Comparison of ENCODE assay signal across 13 mouse cellular contexts in the genomic region with DNA sequence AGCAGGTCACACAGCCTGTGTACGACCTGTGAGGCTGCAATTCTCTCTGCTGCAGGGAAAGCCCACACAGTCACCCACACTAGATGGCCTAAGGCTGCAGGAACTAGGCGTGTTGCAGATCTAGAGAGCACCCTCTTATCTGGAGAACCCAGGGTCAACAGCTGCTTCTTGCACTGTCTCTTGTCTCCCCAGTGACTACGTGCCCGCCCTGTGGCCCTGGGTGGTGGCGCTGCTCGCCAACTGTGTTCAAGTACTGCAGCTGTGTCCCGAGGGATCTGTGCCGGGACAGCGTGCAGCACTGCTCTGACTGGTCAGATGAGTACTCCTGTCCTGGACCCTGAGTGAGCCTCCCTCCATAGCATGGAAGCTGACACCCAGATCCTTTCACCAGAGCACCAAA. TPM values are rescaled to one million over a fixed set of nuclear protein-coding genes. Genes with fewer than 3 reads are reported as not detected.
DNase-seq lines count a peak whose midpoint lies in the region; ATAC-seq lines count a peak whose summit lies in the region.
"Had no signal": no experiment of that assay in that cellular context is flagged by ENCODE, and none has a peak within 500 bp of the region (broad histone marks: within the 10 kb centered on the region; RNA-seq: fewer than 3 reads in every experiment).

No protein-coding gene starts in this region.

- H3K4me2 ChIP-seq in neural tube, embryonic 12.5 days (replicated peaks), result no peak overlapping the region
- H3K4me2 ChIP-seq in liver, embryonic 13.5 days, result peak overlapping the region; percentile 52
- H3K4me2 ChIP-seq in stomach, embryonic 16.5 days (ENCODE audit: low read depth, low read length), result no peak overlapping the region
- H3K4me2 ChIP-seq: limb, embryonic 13.5 days had no signal

- no peak overlapping the region for H3K27ac ChIP-seq in neural tube, embryonic 12.5 days
- peak overlapping the region; percentile 81 for H3K27ac ChIP-seq in liver, embryonic 13.5 days
- H3K27ac ChIP-seq in stomach, embryonic 16.5 days (ENCODE audit: low read length), result no peak overlapping the region
- H3K27ac ChIP-seq: hindbrain, postnatal 0 days; layer of hippocampus, adult 2 months; limb, embryonic 13.5 days had no signal

- no peaks in the 10 kb centered on the region for H3K36me3 ChIP-seq in neural tube, embryonic 12.5 days
- H3K36me3 ChIP-seq in liver, embryonic 13.5 days, result no peaks in the 10 kb centered on the region
- no peaks in the 10 kb centered on the region for H3K36me3 ChIP-seq in stomach, embryonic 16.5 days (ENCODE audit: control insufficient read depth, insufficient read depth, low read length)
- H3K36me3 ChIP-seq: limb, embryonic 13.5 days had no signal

- H3K27me3 ChIP-seq in neural tube, embryonic 12.5 days (replicated peaks), result no peaks in the 10 kb centered on the region
- H3K27me3 ChIP-seq in liver, embryonic 13.5 days, result no peaks in the 10 kb centered on the region
- no peaks in the 10 kb centered on the region for H3K27me3 ChIP-seq in stomach, embryonic 16.5 days (ENCODE audit: control insufficient read depth, insufficient read depth, low read length)
- H3K27me3 ChIP-seq: limb, embryonic 13.5 days had no signal

- WGBS in neural tube, embryonic 12.5 days, result 89% methylated on average over 9 of the region's 9 CpGs
- 19% methylated on average over 9 of the region's 9 CpGs for WGBS in liver, embryonic 13.5 days (ENCODE audit: insufficient replicate concordance)
- WGBS in stomach, embryonic 16.5 days, result 74% methylated on average over 9 of the region's 9 CpGs

- 0 out of 2 replicates have a peak, but pooled peaks have one; percentile 17 for ATAC-seq in neural tube, embryonic 12.5 days (ENCODE audit: low FRiP score, low read depth)
- ATAC-seq in liver, embryonic 13.5 days (ENCODE audit: low read depth), result peak; percentile 100
- peak; percentile 45; the same call in 1 of the 2 replicates for ATAC-seq in stomach, embryonic 16.5 days (ENCODE audit: insufficient read depth, low FRiP score)
- ATAC-seq: hindbrain, postnatal 0 days had no signal

- no peaks in the 10 kb centered on the region for H3K9me3 ChIP-seq in neural tube, embryonic 12.5 days
- H3K9me3 ChIP-seq in liver, embryonic 13.5 days (replicated peaks), result no peaks in the 10 kb centered on the region
- H3K9me3 ChIP-seq in stomach, embryonic 16.5 days (replicated peaks; ENCODE audit: control insufficient read depth, low read length), result no peaks in the 10 kb centered on the region
- H3K9me3 ChIP-seq: limb, embryonic 13.5 days had no signal

- H3K4me3 ChIP-seq in neural tube, embryonic 12.5 days, result no peak overlapping the region
- H3K4me3 ChIP-seq in liver, embryonic 13.5 days (replicated peaks), result peak overlapping the region; percentile 2; the same call in 1 of the 2 replicates
- H3K4me3 ChIP-seq in stomach, embryonic 16.5 days (replicated peaks; ENCODE audit: low read length), result no peak overlapping the region
- H3K4me3 ChIP-seq: layer of hippocampus, adult 2 months; limb, embryonic 13.5 days had no signal

- no peak overlapping the region for H3K9ac ChIP-seq in neural tube, embryonic 12.5 days
- H3K9ac ChIP-seq in liver, embryonic 13.5 days, result peak overlapping the region; percentile 60
- no peak overlapping the region for H3K9ac ChIP-seq in stomach, embryonic 16.5 days (ENCODE audit: low read length)
- H3K9ac ChIP-seq: limb, embryonic 13.5 days had no signal

- no peaks in the 10 kb centered on the region for H3K4me1 ChIP-seq in neural tube, embryonic 12.5 days
- peaks cover 51% of the 10 kb centered on the region for H3K4me1 ChIP-seq in liver, embryonic 13.5 days (replicated peaks)
- H3K4me1 ChIP-seq in stomach, embryonic 16.5 days (ENCODE audit: control insufficient read depth, insufficient read depth, low read length), result no peaks in the 10 kb centered on the region

- no peak for DNase-seq in neural tube, embryonic 10.5 days (ENCODE audit: extremely low spot score, low spot score)
- peak; percentile 41 for DNase-seq in c-Kit-positive CD71-negative TER-119-negative erythroid progenitor cells, embryonic 14.5 days (ENCODE audit: low read depth)
- DNase-seq in liver, embryonic 13.5 days, result peak; percentile 86
- no peak for DNase-seq in gastrocnemius, postnatal 10 days
- DNase-seq in layer of hippocampus, postnatal 25 days (ENCODE audit: extremely low spot score in 1 of 2, low spot score in 1 of 2), result no peak
- DNase-seq: midbrain, embryonic 14.5 days had no signal

RNA-seq across cellular contexts. Expression of a gene that starts 8.6 kb away (rescaled TPM):
- polyA plus RNA-seq in neural tube, embryonic 12.5 days (2016; fragmentation: Nextera tagmentation; extraction: Ambion mirVana), result not detected in 2 replicates
- not detected in 2 replicates for polyA plus RNA-seq in liver, embryonic 13.5 days (2015; fragmentation: Nextera tagmentation; extraction: Ambion mirVana)
- not detected in 2 replicates for polyA plus RNA-seq in stomach, embryonic 16.5 days (2015; fragmentation: Nextera tagmentation; extraction: Ambion mirVana)
- not detected for total RNA-seq in gastrocnemius, postnatal 10 days (2021)
- total RNA-seq in layer of hippocampus, postnatal 25 days (2021), result not detected
- total RNA-seq: heart, adult 8-10 months; hindbrain, postnatal 0 days; layer of hippocampus, adult 2 months had no signal
- polyA plus RNA-seq: brain, embryonic 14.5 days; hindbrain, postnatal 0 days; limb, embryonic 13.5 days; midbrain, embryonic 14.5 days had no signal

RNA-seq across cellular contexts. Expression of a gene that starts 35.8 kb away (rescaled TPM):
- polyA plus RNA-seq in neural tube, embryonic 12.5 days (2016; fragmentation: Nextera tagmentation; extraction: Ambion mirVana), result 66.3 and 67.6 TPM in 2 replicates
- 16.8 and 18.1 TPM in 2 replicates for polyA plus RNA-seq in liver, embryonic 13.5 days (2015; fragmentation: Nextera tagmentation; extraction: Ambion mirVana)
- polyA plus RNA-seq in stomach, embryonic 16.5 days (2015; fragmentation: Nextera tagmentation; extraction: Ambion mirVana), result 52.7 TPM in 2 replicates
- total RNA-seq in gastrocnemius, postnatal 10 days (2021), result 10 to 100 TPM; 16.4 to 17.6 TPM
- 10 to 100 TPM; 33.2 to 40.4 TPM for total RNA-seq in layer of hippocampus, postnatal 25 days (2021)

RNA-seq across cellular contexts. Expression of a gene that starts 35.8 kb away (rescaled TPM):
- polyA plus RNA-seq in neural tube, embryonic 12.5 days (2016; fragmentation: Nextera tagmentation; extraction: Ambion mirVana), result 42.0 and 45.9 TPM in 2 replicates
- 9.1 and 9.2 TPM in 2 replicates for polyA plus RNA-seq in liver, embryonic 13.5 days (2015; fragmentation: Nextera tagmentation; extraction: Ambion mirVana)
- polyA plus RNA-seq in stomach, embryonic 16.5 days (2015; fragmentation: Nextera tagmentation; extraction: Ambion mirVana), result 28.1 and 39.1 TPM in 2 replicates
- 10 to 100 TPM; 21.7 to 26.0 TPM for total RNA-seq in gastrocnemius, postnatal 10 days (2021)
- total RNA-seq in layer of hippocampus, postnatal 25 days (2021), result 10 to 100 TPM; 24.0 to 25.9 TPM

RNA-seq across cellular contexts. Expression of a gene that starts 38.7 kb away (rescaled TPM):
- polyA plus RNA-seq in neural tube, embryonic 12.5 days (2016; fragmentation: Nextera tagmentation; extraction: Ambion mirVana), result 26.9 and 28.8 TPM in 2 replicates
- polyA plus RNA-seq in liver, embryonic 13.5 days (2015; fragmentation: Nextera tagmentation; extraction: Ambion mirVana), result 12.7 and 16.9 TPM in 2 replicates
- 17.9 and 25.2 TPM in 2 replicates for polyA plus RNA-seq in stomach, embryonic 16.5 days (2015; fragmentation: Nextera tagmentation; extraction: Ambion mirVana)
- 10 to 100 TPM; 14.0 to 16.1 TPM for total RNA-seq in gastrocnemius, postnatal 10 days (2021)
- total RNA-seq in layer of hippocampus, postnatal 25 days (2021), result 10 to 100 TPM; 18.6 to 20.1 TPM

RNA-seq across cellular contexts. Expression of a gene that starts 39.4 kb away (rescaled TPM):
- 398 and 399 TPM in 2 replicates for polyA plus RNA-seq in neural tube, embryonic 12.5 days (2016; fragmentation: Nextera tagmentation; extraction: Ambion mirVana)
- polyA plus RNA-seq in liver, embryonic 13.5 days (2015; fragmentation: Nextera tagmentation; extraction: Ambion mirVana), result 150 and 179 TPM in 2 replicates
- polyA plus RNA-seq in stomach, embryonic 16.5 days (2015; fragmentation: Nextera tagmentation; extraction: Ambion mirVana), result 442 and 466 TPM in 2 replicates
- total RNA-seq in gastrocnemius, postnatal 10 days (2021), result 100 to 1,000 TPM; 113 to 119 TPM
- 100 to 1,000 TPM; 200 to 222 TPM for total RNA-seq in layer of hippocampus, postnatal 25 days (2021)

Comparison
In these comparisons a context has a peak if more than half of its experiments do, and no peak if none do; other contexts are left out.
1. ATAC-seq: peak in every context shown above with its lines; median percentile 100 in liver, embryonic 13.5 days; 45 in stomach, embryonic 16.5 days; 17 in neural tube, embryonic 12.5 days.
2. DNase-seq: peak in c-Kit-positive CD71-negative TER-119-negative erythroid progenitor cells, embryonic 14.5 days (single experiment) and liver, embryonic 13.5 days (single experiment); none in neural tube, embryonic 10.5 days (single experiment), gastrocnemius, postnatal 10 days (single experiment) and layer of hippocampus, postnatal 25 days (0 of 2).